Mouse (Mus musculus) liver, postnatal 0 days (tissue): ENCODE results near the gene Ppbp. TPM values are rescaled to one million over a fixed set of nuclear protein-coding genes. Genes with fewer than 3 reads are reported as not detected.
"Not testable (repeated sequence)": the region's sequence is repeated elsewhere in the genome, so short reads cannot be mapped to it uniquely, and the experiment has no call there.

Source experiments
- ATAC-seq: fragments of 200-750 bp; cut with Nextera tagmentation; 2 replicates; pipeline ENCODE4 v1.8.0; 2017; ENCODE audit warnings: mild to moderate bottlenecking, moderate library complexity
- DNase-seq: peaks from one replicate; pipeline ENCODE4 v3.0.0-alpha.2; 2016
- H3K27ac ChIP-seq: fragments of 300-500 bp; sonication (generic); 2 replicates; pipeline ENCODE4 v1.5.1; 2014; ENCODE audit warnings: antibody characterized with exemption, moderate library complexity, mild to moderate bottlenecking, low read depth
- H3K27me3 ChIP-seq: fragments of 300-500 bp; sonication (generic); 2 replicates; pipeline ENCODE4 v1.6.1; 2014; ENCODE audit warnings: low read length, control low read depth, mixed read lengths; ENCODE audit not compliant: insufficient read depth
- H3K36me3 ChIP-seq: fragments of 300-500 bp; sonication (generic); replicated peaks from 2 replicates; pipeline ENCODE4 v1.6.1; 2014; ENCODE audit warnings: mild to moderate bottlenecking, control low read depth, low read length, moderate library complexity, mixed read lengths; ENCODE audit not compliant: insufficient read depth
- H3K4me1 ChIP-seq: fragments of 300-500 bp; sonication (generic); 2 replicates; pipeline ENCODE4 v1.6.1; 2014; ENCODE audit warnings: antibody characterized with exemption, mild to moderate bottlenecking, control low read depth; ENCODE audit not compliant: insufficient read depth
- H3K4me2 ChIP-seq: fragments of 300-500 bp; sonication (generic); 2 replicates; pipeline ENCODE4 v1.6.1; 2014; ENCODE audit warnings: low read depth, mild to moderate bottlenecking, low read length, moderate library complexity, mixed read lengths
- H3K4me3 ChIP-seq: fragments of 300-500 bp; sonication (generic); 2 replicates; pipeline ENCODE4 v1.5.1; 2014; ENCODE audit warnings: low read depth, low read length
- H3K9ac ChIP-seq: fragments of 300-500 bp; sonication (generic); replicated peaks from 2 replicates; pipeline ENCODE4 v1.6.1; 2014; ENCODE audit warnings: mild to moderate bottlenecking, moderate library complexity
- H3K9me3 ChIP-seq: fragments of 300-500 bp; sonication (generic); 2 replicates; pipeline ENCODE4 v1.6.1; 2016; ENCODE audit warnings: mild to moderate bottlenecking, control low read depth, low read length, mixed read lengths
- CTCF ChIP-seq: sonication (generic); IDR thresholded peaks from 2 replicates; pipeline ENCODE4 v1.5.1; 2016; ENCODE audit warnings: antibody characterized with exemption, low read depth
- EP300 ChIP-seq: IDR thresholded peaks from 2 replicates; pipeline ENCODE4 v1.6.1; 2016; ENCODE audit warnings: antibody characterized with exemption, low read depth, mild to moderate bottlenecking
- WGBS: fragments of 180-500 bp; shearing (Covaris S2); extraction: QIAGEN DNeasy Blood & Tissue Kit; methylation state at CpG from one replicate; pipeline ENCODE4 v1.1.7; 2014; ENCODE audit not compliant: insufficient replicate concordance; 5-methylcytosine and 5-hydroxymethylcytosine counted together
- microRNA-seq: library from miRNA; unstranded; fragments of <30 nt; microRNA quantifications from one replicate; pipeline ENCODE4, GENCODE M21; 2016
- polyA plus RNA-seq: library from polyadenylated mRNA; unstranded; fragments of >200 nt; fragmentation: Nextera tagmentation; extraction: Ambion mirVana; gene quantifications from 2 replicates; pipeline ENCODE4 v1.2.1, GENCODE M21; 2015

The Ppbp gene
- polyA plus RNA-seq, 1 experiment from 2014 or later: 257 TPM

DNA sequence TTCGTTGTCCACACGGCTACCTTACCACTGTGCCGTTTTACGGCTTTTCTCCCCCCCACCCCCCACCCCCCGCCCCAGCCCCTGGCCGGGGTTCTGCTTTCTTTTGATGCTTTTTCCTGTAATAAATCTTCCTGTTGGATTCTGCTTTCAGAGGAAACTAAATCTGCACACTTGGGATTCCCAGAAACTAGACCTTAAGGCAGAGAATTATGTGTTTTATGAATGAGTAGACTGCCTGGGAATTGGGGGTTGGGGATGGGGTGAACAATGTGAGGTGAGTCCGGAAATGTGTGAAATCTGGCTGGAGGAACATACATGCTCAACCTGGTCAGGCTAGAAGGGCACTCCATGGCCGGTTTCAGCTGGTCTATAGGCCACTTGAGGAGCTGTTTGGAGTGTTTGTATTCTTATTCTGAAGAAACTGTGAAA lies 21.8 kb downstream of the Ppbp start:
- ATAC-seq (peak; percentile 20; the same call in 1 of the 2 replicates), DNase-seq (no peak)
- Histone ChIP-seq H3K4me3 (no peak overlapping the region), H3K36me3 (no peaks in the 10 kb centered on the region), H3K4me2 (peak overlapping the region; percentile 49), H3K27ac (peak overlapping the region; percentile 62), H3K9me3 (no peaks in the 10 kb centered on the region), H3K4me1 (peaks cover 10% of the 10 kb centered on the region), H3K9ac (no peak overlapping the region), H3K27me3 (no peaks in the 10 kb centered on the region)
- WGBS: 29% methylated on average over 8 of the region's 8 CpGs
- TF ChIP-seq EP300 (no peak), CTCF (no peak)

DNA sequence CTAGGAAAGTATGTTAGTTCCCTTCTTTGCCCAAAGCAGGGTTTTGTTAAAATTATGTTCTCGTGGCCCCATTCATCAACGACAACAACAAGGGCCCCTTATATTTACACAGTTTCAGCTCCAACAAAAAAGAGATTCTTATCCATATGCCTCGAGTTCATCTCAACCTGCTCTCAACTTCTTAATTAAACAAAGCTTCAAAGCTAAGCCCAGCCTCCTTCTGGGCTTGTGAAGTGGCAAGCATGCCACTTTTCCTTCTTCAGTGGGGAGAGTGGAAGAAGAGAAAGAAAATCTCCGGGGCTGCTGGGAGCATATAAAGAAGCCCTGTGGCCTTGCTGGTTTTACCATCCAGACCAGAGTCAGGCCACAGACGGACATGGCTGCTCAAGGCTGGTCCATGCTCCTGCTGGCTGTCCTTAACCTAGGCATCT lies 25.9 kb downstream of the Ppbp start, which contains the start of gene Cxcl15:
Cxcl15 (plus strand) TSS at position 340 of the 431 bp plus-strand sequence.
- Histone ChIP-seq H3K4me1 (peaks cover 6% of the 10 kb centered on the region), H3K36me3 (no peaks in the 10 kb centered on the region), H3K27ac (no peak within 1 kb of the TSS), H3K27me3 (no peaks in the 10 kb centered on the region), H3K4me3 (no peak within 1 kb of the TSS), H3K9ac (no peak within 1 kb of the TSS), H3K9me3 (no peaks in the 10 kb centered on the region), H3K4me2 (no peak within 1 kb of the TSS)
- no peak for ATAC-seq
- no peak for DNase-seq
- TF ChIP-seq CTCF: no peak
- TF ChIP-seq EP300: no peak
- WGBS: 55% methylated on average over 5 of the region's 5 CpGs

DNA sequence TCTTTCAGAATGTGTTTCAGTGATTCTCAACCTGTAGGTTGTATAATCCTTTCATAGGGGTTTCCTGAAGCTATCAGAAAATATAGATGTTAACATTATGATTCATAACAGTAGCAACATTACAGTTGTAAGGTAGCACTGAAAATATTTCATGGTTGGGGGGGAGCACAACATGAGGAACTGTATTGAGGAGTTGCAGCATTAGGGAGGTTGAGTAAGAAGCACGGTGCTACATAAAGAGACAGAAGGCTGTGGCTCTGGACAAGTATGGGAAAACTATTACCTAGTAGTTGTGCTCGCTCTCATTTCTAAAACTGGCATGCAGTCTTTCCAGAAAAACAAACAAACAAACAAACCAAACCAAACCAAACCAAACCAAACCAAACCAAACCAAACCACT lies 27.1 kb downstream of the Ppbp start:
- not testable (repeated sequence) for H3K36me3 ChIP-seq, DNase-seq, H3K4me2 ChIP-seq, H3K27ac ChIP-seq, H3K4me1 ChIP-seq, H3K4me3 ChIP-seq, H3K9ac ChIP-seq, ATAC-seq, H3K9me3 ChIP-seq, H3K27me3 ChIP-seq
- WGBS: 78% methylated on average over 2 of the region's 2 CpGs

DNA sequence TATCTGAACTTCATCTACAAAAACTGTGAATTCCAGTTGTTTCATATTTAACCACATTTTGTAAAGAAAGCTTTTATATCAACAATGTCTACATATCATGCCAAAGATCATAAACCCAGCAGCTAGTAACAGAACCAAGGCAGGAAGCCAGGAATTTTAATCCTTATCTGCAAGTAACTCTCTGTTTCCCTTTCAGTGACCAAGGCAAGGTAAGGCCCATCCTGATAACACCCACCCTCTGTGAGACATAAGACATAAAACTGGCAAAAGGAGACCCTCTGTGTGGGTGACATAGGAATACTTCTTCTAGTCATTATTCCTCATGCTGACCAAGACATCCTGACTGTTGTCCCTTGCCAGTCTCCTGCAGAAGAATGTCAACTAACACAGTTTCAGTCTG lies 36.3 kb downstream of the Ppbp start:
- Histone ChIP-seq H3K4me2 (no peak overlapping the region), H3K27me3 (no peaks in the 10 kb centered on the region), H3K9me3 (no peaks in the 10 kb centered on the region), H3K4me1 (no peaks in the 10 kb centered on the region), H3K9ac (no peak overlapping the region), H3K4me3 (no peak overlapping the region), H3K27ac (no peak overlapping the region), H3K36me3 (no peaks in the 10 kb centered on the region)
- no peak for DNase-seq
- no peak for ATAC-seq
- TF ChIP-seq EP300 (no peak), CTCF (no peak)

GRCm38 (mm10) chr5:90806050-90806449 lies 37.7 kb downstream of the Ppbp start:
- no peaks in the 10 kb centered on the region for H3K27me3 ChIP-seq
- TF ChIP-seq CTCF: no peak
- no peak for TF ChIP-seq EP300
- H3K4me1 ChIP-seq: no peaks in the 10 kb centered on the region
- no peaks in the 10 kb centered on the region for H3K9me3 ChIP-seq
- DNase-seq (no peak), ATAC-seq (no peak)
- no peak overlapping the region for H3K4me2 ChIP-seq
- no peak overlapping the region for H3K27ac ChIP-seq
- H3K36me3 ChIP-seq: no peaks in the 10 kb centered on the region
- H3K9ac ChIP-seq: no peak overlapping the region
- H3K4me3 ChIP-seq: no peak overlapping the region

- TF ChIP-seq CTCF: no peak
- no peak for TF ChIP-seq EP300
- 73% methylated on average over 3 of the region's 3 CpGs for whole genome bisulfite sequencing
- no peak for DNase-seq
- Histone ChIP-seq H3K4me3 (no peak overlapping the region), H3K36me3 (no peaks in the 10 kb centered on the region), H3K9me3 (no peaks in the 10 kb centered on the region), H3K9ac (no peak overlapping the region), H3K27me3 (no peaks in the 10 kb centered on the region), H3K4me1 (no peaks in the 10 kb centered on the region), H3K4me2 (no peak overlapping the region), H3K27ac (no peak overlapping the region)
- ATAC-seq: no peak
These were observed 39.0 kb downstream of the Ppbp start for GRCm38 (mm10) chr5:90807176-90807950.

Small RNA genes lying within 50 kb of the gene (microRNA-seq; reads per million reads assigned to microRNA genes)
- not detected for gene Gm24322

Other genes starting within 250 kb of the Ppbp start
- gene Afm, start 249.6 kb upstream of the Ppbp start, polyA plus RNA-seq: 54.6 and 56.0 TPM in 2 replicates
- 9.4 and 10.0 TPM in 2 replicates for gene 5830473C10Rik, start 207.4 kb upstream of the Ppbp start, polyA plus RNA-seq
- gene Rassf6, start 127.9 kb upstream of the Ppbp start, polyA plus RNA-seq: 7.1 and 7.9 TPM in 2 replicates
- gene Cxcl5, start 9.2 kb upstream of the Ppbp start, polyA plus RNA-seq: 1.7 and 1.9 TPM in 2 replicates
- gene Pf4, start 3.9 kb downstream of the Ppbp start, polyA plus RNA-seq: 704 and 712 TPM in 2 replicates
- gene Cxcl3, start 17.6 kb downstream of the Ppbp start, polyA plus RNA-seq: not detected in 2 replicates
- gene Cxcl15, start 26.0 kb downstream of the Ppbp start, polyA plus RNA-seq: 0.08 TPM in 1 of 2 replicates, not detected in the other
- 2.1 and 2.2 TPM in 2 replicates for gene Cxcl1, start 122.7 kb downstream of the Ppbp start, polyA plus RNA-seq
- 0.13 TPM in 1 of 2 replicates, not detected in the other for gene Cxcl2, start 135.4 kb downstream of the Ppbp start, polyA plus RNA-seq
- 8.3 and 9.5 TPM in 2 replicates for gene Mthfd2l, start 162.6 kb downstream of the Ppbp start, polyA plus RNA-seq